Mouse (Mus musculus) kidney, adult 2 months (tissue): ENCODE measurements at regions not wholly inside any gene's neighbourhood (a gene's known extent, or its start where the extent isn't known, plus 50 kb on each side); places are given as distances from the start of the nearest gene placed in this dataset.

ENCODE experiments used
- DNase-seq: peaks from one replicate; pipeline ENCODE4 v3.0.0; 2021
- H3K27ac ChIP-seq: fragments of 200-500 bp; 2 replicates; pipeline ENCODE4 v1.5.1; 2012; ENCODE audit warnings: low read depth, low read length, control low read depth, inconsistent platforms; ENCODE audit not compliant: insufficient read depth
- H3K27me3 ChIP-seq: fragments of 200-500 bp; replicated peaks from 2 replicates; pipeline ENCODE4 v1.6.1; 2012; ENCODE audit warnings: mild to moderate bottlenecking, moderate library complexity, low read length, inconsistent platforms; ENCODE audit not compliant: control insufficient read depth, insufficient read depth
- H3K36me3 ChIP-seq: fragments of 200-500 bp; 2 replicates; pipeline ENCODE4 v1.6.1; 2012; ENCODE audit warnings: mild to moderate bottlenecking, moderate library complexity, low read length, inconsistent platforms; ENCODE audit not compliant: control insufficient read depth, insufficient read depth
- H3K4me1 ChIP-seq: fragments of 200-500 bp; 2 replicates; pipeline ENCODE4 v1.6.1; 2011; ENCODE audit warnings: low read length; ENCODE audit not compliant: control insufficient read depth, insufficient read depth
- H3K4me3 ChIP-seq: fragments of 200-500 bp; 2 replicates; pipeline ENCODE4 v1.5.1; 2011; ENCODE audit warnings: mild to moderate bottlenecking, low read depth, low read length, control low read depth; ENCODE audit not compliant: insufficient read depth
- CTCF ChIP-seq: fragments of 200-500 bp; conservative IDR thresholded peaks from 2 replicates; pipeline ENCODE4 v1.5.1; 2011; ENCODE audit warnings: low read depth, mild to moderate bottlenecking, control low read depth, low read length, moderate library complexity, mixed read lengths; ENCODE audit not compliant: insufficient read depth, insufficient read length
- POLR2A ChIP-seq: fragments of 200-500 bp; IDR thresholded peaks from one replicate; pipeline ENCODE4 v1.6.1; 2011; ENCODE audit warnings: low read depth, low read length, control low read depth
- WGBS: fragments of 180-500 bp; shearing (Covaris S2); methylation state at CpG from one replicate; pipeline ENCODE4 v1.1.7; 2018; 5-methylcytosine and 5-hydroxymethylcytosine counted together

DNA sequence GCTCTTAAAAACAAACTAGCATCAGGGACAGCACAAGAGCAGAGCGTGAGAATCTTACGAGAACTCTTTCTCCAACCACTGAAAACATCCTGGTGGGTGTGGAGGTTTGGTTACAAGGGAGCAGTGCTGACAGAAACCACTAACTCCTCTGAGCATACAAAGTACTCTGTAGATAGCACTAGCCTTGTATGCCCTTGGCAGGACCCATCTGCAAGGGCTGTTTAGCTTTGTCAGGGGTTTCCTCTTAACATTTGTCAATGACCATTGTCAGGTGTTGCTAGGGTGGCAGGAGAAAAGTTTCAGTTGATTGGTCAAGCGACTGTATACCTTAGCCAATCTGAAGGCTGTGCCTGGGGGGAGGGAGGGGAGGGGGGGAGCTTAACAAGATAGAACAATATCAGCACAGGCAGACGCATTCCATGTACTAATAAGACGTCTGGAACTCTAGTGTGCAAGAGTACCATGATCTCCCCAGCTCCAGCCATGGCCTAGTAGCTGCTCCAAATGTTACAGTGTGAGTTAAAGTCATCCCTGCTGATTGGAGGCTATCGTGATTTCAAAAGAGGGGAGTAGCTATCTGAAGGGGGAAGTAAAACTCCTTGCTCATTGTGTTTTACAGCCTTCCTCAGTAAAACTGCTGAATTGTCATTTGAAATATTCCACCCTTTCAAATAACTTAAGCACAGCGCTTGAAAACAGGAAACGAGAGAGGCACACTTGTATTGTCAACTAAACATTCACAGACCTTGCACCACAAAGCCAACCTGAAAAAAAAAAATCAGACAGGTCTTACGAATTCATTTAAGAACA is 140.9 kb upstream of the Smim15 start:
- Histone ChIP-seq H3K27me3 (no peaks in the 10 kb centered on the region), H3K36me3 (no peaks in the 10 kb centered on the region), H3K4me3 (no peak overlapping the region), H3K4me1 (peaks cover 14% of the 10 kb centered on the region), H3K27ac (no peak overlapping the region)
- DNase-seq, result peak; percentile 46
- 30% methylated on average over 9 of the region's 9 CpGs for WGBS
- TF ChIP-seq POLR2A, result no peak
- no peak for TF ChIP-seq CTCF

DNA sequence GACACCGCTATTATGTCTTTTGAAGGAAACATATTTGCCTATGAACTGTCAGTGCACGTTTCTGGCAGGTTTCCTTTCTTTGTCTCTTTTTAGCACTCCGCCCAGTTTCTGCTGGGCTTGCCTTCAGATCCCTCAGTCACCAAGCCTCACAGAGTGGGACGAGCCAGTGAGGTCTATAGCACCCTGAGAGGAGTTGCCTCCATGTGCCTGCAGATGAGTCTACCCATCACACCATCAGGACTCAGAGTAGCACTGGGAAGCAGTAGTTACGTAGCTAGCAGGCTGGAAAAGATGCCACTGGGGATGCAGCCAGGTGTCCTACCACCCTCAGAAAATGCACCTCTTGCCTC is 141.5 kb upstream of the Smim15 start:
- TF ChIP-seq CTCF (no peak), POLR2A (no peak)
- DNase-seq, result no peak
- H3K27me3 ChIP-seq, result no peaks in the 10 kb centered on the region
- no peaks in the 10 kb centered on the region for H3K36me3 ChIP-seq
- H3K4me1 ChIP-seq, result peaks cover 14% of the 10 kb centered on the region
- no peak overlapping the region for H3K27ac ChIP-seq
- H3K4me3 ChIP-seq, result no peak overlapping the region
- 80% methylated on average over 5 of the region's 5 CpGs for WGBS

- Histone ChIP-seq H3K36me3 (no peaks in the 10 kb centered on the region), H3K27ac (no peak overlapping the region), H3K4me3 (no peak overlapping the region), H3K27me3 (no peaks in the 10 kb centered on the region), H3K4me1 (peaks cover 14% of the 10 kb centered on the region)
- no peak for TF ChIP-seq POLR2A
- TF ChIP-seq CTCF, result no peak
- WGBS, result 37% methylated on average over 8 of the region's 8 CpGs
- DNase-seq, result peak; percentile 79
Observed at GRCm38 (mm10) chr13:107899600-107900229, 144.5 kb upstream of the Smim15 start.

DNA sequence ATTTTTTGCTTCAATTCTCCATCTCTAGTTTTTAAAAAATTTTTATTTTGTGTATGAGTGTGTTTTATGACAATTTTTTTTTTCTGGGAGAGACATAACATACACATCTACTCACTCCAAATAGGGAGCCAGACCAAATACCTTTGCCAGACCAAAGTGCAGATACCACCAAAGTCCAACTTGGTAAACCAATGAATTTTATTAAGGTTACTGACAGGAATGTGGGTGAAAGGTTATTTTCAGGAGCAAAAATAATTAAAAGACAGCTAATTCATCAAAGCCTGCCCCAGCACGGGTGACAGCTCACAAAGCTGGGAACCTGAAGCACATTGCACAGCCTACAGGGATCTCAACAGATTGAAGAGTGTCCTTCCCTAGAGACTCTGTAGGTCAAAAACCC is 146.6 kb upstream of the Smim15 start:
- WGBS, result 52% methylated on average over 1 of the region's 1 CpGs
- DNase-seq, result peak; percentile 73
- no peak overlapping the region for H3K27ac ChIP-seq

GRCm38 (mm10) chr13:107897184-107897583 is 147.1 kb upstream of the Smim15 start:
- Histone ChIP-seq H3K4me3 (no peak overlapping the region), H3K27ac (no peak overlapping the region), H3K36me3 (no peaks in the 10 kb centered on the region), H3K4me1 (no peaks in the 10 kb centered on the region; the same call in 1 of the 2 replicates), H3K27me3 (no peaks in the 10 kb centered on the region)
- DNase-seq, result no peak
- 63% methylated on average over 3 of the region's 3 CpGs for WGBS
- no peak for TF ChIP-seq CTCF
- TF ChIP-seq POLR2A, result no peak

More for the DNA sequence above, 146.6 kb upstream of the Smim15 start:
- TF ChIP-seq POLR2A, result no peak
- TF ChIP-seq CTCF, result no peak
- H3K4me3 ChIP-seq, result no peak overlapping the region
- H3K4me1 ChIP-seq, result no peaks in the 10 kb centered on the region
- H3K27me3 ChIP-seq, result no peaks in the 10 kb centered on the region
- no peaks in the 10 kb centered on the region for H3K36me3 ChIP-seq

DNA sequence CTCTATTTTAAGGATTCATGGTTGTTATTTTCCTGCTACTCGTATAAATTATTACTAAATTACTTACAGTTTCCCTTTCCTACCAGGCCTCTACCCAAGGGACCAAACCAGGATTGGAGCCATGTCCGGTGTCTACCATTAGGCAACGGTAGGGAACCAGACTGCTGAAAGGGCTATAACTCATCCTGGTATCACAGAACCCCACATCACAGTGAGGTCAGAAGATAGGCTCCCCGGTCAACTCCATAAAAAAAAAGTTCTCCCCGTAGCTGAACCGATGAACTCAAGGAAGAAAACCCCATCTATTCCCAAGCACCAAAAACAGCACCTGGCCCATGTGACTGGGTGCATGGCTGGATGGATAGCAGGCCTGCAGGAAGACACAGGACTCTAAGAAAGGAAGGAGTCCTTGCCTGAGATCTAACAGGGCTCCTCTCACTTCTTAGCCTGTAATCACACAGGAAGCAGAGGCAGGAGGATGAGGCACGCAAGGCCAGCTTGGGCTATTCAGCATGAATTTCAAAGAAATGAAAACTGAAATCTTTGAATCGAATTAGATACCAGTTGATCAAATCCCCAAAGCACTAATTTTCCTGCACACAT is 150.6 kb upstream of the Smim15 start:
- Histone ChIP-seq H3K27me3 (no peaks in the 10 kb centered on the region), H3K4me3 (no peak overlapping the region), H3K27ac (no peak overlapping the region), H3K4me1 (no peaks in the 10 kb centered on the region; the same call in 1 of the 2 replicates), H3K36me3 (no peaks in the 10 kb centered on the region)
- 84% methylated on average over 8 of the region's 8 CpGs for WGBS
- DNase-seq, result no peak
- no peak for TF ChIP-seq POLR2A
- no peak for TF ChIP-seq CTCF

DNA sequence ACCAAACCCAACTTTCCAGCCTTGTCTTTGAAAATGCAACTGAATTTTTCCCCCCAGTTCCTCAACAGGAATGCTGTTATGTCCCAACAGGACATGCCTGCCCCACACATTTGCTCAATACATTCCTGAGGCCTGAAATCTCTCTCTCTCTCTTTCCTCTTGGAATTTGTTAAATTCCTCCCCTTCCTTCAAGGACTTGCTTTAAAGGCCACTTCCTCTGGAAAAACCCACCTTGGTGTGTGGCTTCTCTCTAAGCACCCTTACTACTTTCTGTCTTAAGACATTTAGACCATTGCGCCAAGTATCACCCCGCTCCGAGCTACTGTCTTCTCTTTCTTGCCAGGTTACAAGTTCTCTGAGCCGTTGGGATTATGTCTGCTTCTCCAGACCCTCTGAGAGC is 151.2 kb upstream of the Smim15 start:
- Histone ChIP-seq H3K4me1 (no peaks in the 10 kb centered on the region; the same call in 1 of the 2 replicates), H3K27me3 (no peaks in the 10 kb centered on the region), H3K4me3 (no peak overlapping the region), H3K36me3 (no peaks in the 10 kb centered on the region), H3K27ac (no peak overlapping the region)
- WGBS, result 96% methylated on average over 4 of the region's 4 CpGs
- no peak for DNase-seq
- TF ChIP-seq POLR2A (no peak), CTCF (no peak)
